Mouse (Mus musculus): ENCODE data around the gene Dhodh. TPM values are rescaled to one million over a fixed set of nuclear protein-coding genes. Genes with fewer than 3 reads are reported as not detected.

Gene Dhodh
- total RNA-seq, 2 experiments from 2014 or later = 20.9 to 25.9 TPM

DNA sequence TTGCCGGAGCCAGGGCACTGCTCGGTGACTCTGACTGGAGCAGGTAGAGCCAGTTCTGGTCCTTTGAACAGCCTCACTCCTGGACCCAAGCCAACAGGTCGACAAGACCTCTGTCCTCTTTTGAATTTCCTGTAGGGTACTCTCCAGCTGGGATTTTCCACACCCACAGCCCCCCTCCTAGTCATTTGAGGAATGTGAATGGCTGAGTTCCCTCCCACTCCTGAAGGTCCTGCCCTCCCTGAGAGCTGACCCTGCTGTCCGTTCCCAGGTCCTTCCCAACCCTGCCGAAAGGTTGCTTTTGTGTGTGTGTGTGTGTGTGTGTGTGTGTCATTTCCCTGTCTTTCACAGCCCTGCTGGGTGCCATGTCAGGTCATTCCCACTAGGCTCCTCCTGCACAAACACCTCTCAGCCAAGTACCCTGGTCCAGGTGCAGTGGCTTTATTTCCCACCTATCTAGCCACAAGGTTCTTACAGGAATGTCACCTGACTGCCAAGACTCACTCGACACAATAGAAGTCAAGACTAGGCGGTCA, 21.4 kb downstream of the Dhodh start:
- no peak for DNase-seq (ENCODE audit: low spot score in 2 of 2)

- no peak for DNase-seq (ENCODE audit: low spot score in 2 of 2)
Measured at GRCm38 (mm10) chr8:109585652-109586051, 22.8 kb downstream of the Dhodh start.

DNA sequence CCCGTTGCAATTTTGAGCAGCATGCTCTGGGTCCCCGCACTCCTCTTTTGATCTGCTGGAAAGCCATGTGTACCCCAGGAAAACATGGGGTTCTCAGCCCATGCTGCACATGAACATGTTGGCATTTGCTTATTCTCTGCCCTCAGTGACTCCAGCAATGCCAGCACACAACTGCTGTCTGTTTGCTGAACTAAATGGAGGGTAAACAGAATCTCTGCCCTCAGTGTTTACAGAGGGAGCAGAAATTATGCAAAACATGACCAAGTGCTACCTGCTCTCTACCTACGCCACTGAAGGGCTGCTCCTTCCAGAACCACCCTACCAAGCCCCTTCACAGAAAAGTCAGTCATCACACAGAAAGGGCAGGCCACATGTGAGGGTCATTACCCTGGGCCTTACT, 23.6 kb downstream of the Dhodh start:
- DNase-seq (ENCODE audit: low spot score in 2 of 2) = no peak

DNA sequence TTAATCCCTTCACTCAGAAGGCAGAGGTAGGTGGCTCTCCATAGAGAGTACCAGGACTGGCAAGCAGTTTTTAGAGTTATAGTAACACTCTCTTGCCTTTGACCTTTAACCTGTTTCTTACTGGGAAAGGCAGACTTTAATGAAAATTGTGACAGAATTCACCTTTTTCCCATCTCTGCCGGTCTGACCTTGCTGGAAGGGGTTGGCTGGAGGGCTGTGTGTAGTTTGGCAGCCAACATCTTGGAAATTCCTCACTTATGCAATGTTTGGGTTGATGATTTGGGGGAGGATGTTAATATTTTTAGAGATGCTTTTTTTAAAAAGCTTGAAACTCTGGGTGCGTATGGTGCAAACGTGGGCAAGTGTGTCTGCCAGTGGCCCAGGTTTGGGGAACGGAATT, 24.2 kb downstream of the Dhodh start:
- DNase-seq (ENCODE audit: low spot score in 2 of 2) = no peak

- DNase-seq (ENCODE audit: low spot score in 2 of 2) = no peak
Measured at GRCm38 (mm10) chr8:109578900-109579301, 29.6 kb downstream of the Dhodh start, which contains the start of gene Hp. Hp (minus strand) TSS chr8:109579172.

GRCm38 (mm10) chr8:109576311-109576710, 32.2 kb downstream of the Dhodh start:
- DNase-seq (ENCODE audit: low spot score in 2 of 2) = no peak

GRCm38 (mm10) chr8:109571139-109571538, 37.3 kb downstream of the Dhodh start:
- DNase-seq (ENCODE audit: low spot score in 2 of 2) = no peak

GRCm38 (mm10) chr8:109565498-109566333, 42.8 kb downstream of the Dhodh start, which contains the start of the genes Dhx38 and Txnl4b:
Dhx38 (minus strand) TSS chr8:109565861.
Txnl4b (plus strand) TSS chr8:109565892.
- peak; percentile 99 for DNase-seq (ENCODE audit: low spot score in 2 of 2)

GRCm38 (mm10) chr8:109564766-109565165, 43.7 kb downstream of the Dhodh start:
- DNase-seq (ENCODE audit: low spot score in 2 of 2) = no peak

DNA sequence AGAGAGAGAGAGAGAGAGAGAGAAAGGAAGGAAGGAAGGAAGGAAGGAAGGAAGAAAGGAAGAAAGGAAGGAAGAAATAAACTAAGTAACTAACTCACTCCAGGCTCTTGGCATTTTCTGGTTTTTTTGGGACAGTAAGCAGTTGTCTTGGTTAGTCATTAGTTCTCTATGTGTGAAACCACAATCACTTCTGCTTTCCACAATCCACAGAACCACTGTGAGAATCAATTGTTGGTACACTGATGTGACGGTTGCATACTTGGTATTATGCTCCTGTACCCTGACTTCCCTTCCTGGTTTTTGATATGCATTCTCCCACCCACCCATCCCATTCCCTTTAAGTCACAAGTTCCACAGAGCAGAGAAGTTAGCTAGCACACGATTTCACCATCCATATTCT, 44.6 kb downstream of the Dhodh start:
- DNase-seq (ENCODE audit: low spot score in 2 of 2) = no peak

GRCm38 (mm10) chr8:109551663-109552062, 56.8 kb downstream of the Dhodh start:
- DNase-seq (ENCODE audit: low spot score in 2 of 2) = peak; percentile 23 to 30

DNA sequence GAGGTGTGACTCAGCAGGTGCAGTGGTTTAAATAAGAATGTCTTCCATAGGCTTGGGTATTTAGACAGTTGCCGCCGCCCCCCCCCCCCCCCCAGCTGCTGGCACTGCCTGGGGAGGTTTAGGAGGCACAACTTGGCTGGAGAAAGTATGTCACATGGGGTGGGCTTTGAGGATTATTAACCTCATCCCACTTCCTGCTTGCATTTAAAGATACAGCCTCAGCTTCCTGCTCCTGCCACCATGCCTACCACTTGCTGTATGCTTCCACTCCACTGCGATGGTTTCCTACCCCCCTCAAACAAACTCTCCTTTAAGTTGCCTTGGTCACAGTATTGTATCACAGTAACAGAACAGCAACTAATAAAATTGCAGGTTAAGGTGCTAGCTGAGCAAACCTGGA, 64.4 kb downstream of the Dhodh start:
- DNase-seq (ENCODE audit: low spot score in 2 of 2) = no peak

DNA sequence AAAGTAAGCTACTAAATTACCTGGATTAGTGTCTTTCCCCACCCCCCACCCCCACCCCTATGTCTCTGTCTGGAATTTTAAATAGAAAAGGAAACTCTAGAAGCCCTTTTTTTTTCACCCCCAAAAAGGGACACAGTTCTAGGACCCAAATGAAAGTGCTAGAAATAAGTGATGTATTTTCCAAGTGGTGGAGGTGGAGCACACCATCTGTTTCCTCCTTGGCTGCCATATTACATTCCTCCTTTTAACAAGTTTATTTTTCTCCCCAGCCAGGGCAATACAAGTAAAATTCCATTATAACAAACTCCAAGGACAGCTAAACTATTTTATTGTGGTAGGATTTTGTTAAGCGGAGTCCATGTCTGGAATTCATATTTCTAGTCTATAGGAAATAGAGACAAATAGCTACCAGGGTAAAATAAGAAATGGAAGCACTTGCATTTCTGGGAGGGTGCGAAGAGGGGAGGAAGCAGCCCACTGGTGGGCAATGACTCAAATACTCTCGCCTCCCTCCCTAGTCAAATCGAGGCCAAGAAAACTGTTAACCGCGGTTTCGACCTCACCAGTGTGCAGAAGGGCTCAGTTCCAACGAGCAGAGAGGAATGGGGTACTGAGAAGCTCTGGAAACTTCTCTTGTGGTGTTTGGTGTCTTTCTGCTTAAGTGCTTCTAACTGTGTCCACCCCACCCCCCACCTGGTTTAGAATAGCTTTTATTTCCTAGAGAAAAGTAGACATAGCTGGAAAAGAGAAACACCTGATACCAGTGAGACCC, 65.5 kb downstream of the Dhodh start:
- DNase-seq (ENCODE audit: low spot score in 2 of 2) = no peak

DNA sequence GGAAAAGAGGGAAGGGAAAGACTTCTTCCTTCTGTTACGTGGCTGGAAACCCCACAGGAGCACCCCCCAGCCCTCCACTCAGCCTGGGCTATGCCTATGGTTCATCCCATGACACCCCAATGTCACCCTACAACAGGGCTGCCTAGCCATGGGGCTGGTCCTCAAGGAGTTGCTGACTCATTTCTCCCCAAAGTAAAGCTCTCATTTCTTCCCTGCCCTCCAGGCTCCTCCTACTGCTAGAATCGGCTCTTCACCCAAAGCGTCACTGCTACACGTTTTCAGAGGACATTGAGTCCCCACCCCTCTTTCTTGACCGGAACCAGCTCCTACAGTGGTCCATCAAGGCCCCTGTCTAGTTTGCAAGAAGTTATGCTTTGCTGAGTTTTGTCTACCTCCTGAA, 66.3 kb downstream of the Dhodh start:
- DNase-seq (ENCODE audit: low spot score in 2 of 2) = no peak

Other genes starting within 250 kb of the Dhodh start
- under 1 TPM; 0.22 to 0.41 TPM for gene Pmfbp1, start 114.6 kb downstream of the Dhodh start, total RNA-seq (2021)
- 10 to 100 TPM; 21.2 to 23.1 TPM for gene Dhx38, start 42.8 kb downstream of the Dhodh start, total RNA-seq (2021)
- gene Txnl4b, start 42.8 kb downstream of the Dhodh start, total RNA-seq (2021) = 10 to 100 TPM; 11.6 to 11.9 TPM
- under 1 TPM in 1 of 2 experiments, not detected in 1; 0.25 TPM for gene Hp, start 29.5 kb downstream of the Dhodh start, total RNA-seq (2021)
- 1 to 10 TPM; 1.4 to 2.3 TPM for gene Pkd1l3, start 5.8 kb upstream of the Dhodh start, total RNA-seq (2021)
- gene Ist1, start 84.6 kb upstream of the Dhodh start, total RNA-seq (2021) = 100 to 1,000 TPM in 1 of 2 experiments, 10 to 100 TPM in 1; 95.8 to 103 TPM
- 10 to 100 TPM; 63.7 to 65.0 TPM for gene Zfp821, start 96.9 kb upstream of the Dhodh start, total RNA-seq (2021)
- gene Atxn1l, start 129.1 kb upstream of the Dhodh start, total RNA-seq (2021) = 10 to 100 TPM; 40.8 to 41.1 TPM
- 10 to 100 TPM; 80.2 to 96.9 TPM for gene Ap1g1, start 169.9 kb upstream of the Dhodh start, total RNA-seq (2021)